30 mouse cellular contexts compared by ENCODE assay signal in genomic region chr5:89581742-89582366, GRCm38 (mm10). TPM values are rescaled to one million over a fixed set of nuclear protein-coding genes. Genes with fewer than 3 reads are reported as not detected.
A peak's percentile ranks its signal among the peaks of the same experiment; 100 is the strongest.
DNase-seq lines count a peak whose midpoint lies in the region; ATAC-seq lines count a peak whose summit lies in the region.
"Had no signal": no experiment of that assay in that cellular context is flagged by ENCODE, and none has a peak within 500 bp of the region (broad histone marks: within the 10 kb centered on the region; RNA-seq: fewer than 3 reads in every experiment).

No protein-coding gene starts in this region.

- ATAC-seq in midbrain, embryonic 12.5 days (ENCODE audit: low FRiP score, low read depth) = peak; percentile 74
- ATAC-seq in midbrain, embryonic 11.5 days (ENCODE audit: low FRiP score) = no peak
- peak; percentile 87 for ATAC-seq in neural tube, embryonic 13.5 days (ENCODE audit: low read depth)
- ATAC-seq in megakaryocyte-erythroid progenitor cell, adult 5-6 weeks (replicated peaks; ENCODE audit: low FRiP score, low TSS enrichment, poor library complexity, severe bottlenecking) = no peak
- ATAC-seq: intestine, embryonic 16.5 days; liver, embryonic 12.5 days had no signal

- H3K4me1 ChIP-seq in midbrain, embryonic 12.5 days = no peaks in the 10 kb centered on the region
- no peaks in the 10 kb centered on the region for H3K4me1 ChIP-seq in midbrain, embryonic 11.5 days (ENCODE audit: control insufficient read depth, insufficient read depth, low read length)
- H3K4me1 ChIP-seq in neural tube, embryonic 13.5 days (replicated peaks) = peaks cover 9% of the 10 kb centered on the region; the same call in 1 of the 2 replicates
- H3K4me1 ChIP-seq: embryonic facial prominence, embryonic 12.5 days; forebrain, embryonic 13.5 days; limb, embryonic 13.5 days; liver, embryonic 12.5 days; stomach, embryonic 15.5 days had no signal

- H3K36me3 ChIP-seq in midbrain, embryonic 12.5 days = no peaks in the 10 kb centered on the region
- no peaks in the 10 kb centered on the region for H3K36me3 ChIP-seq in midbrain, embryonic 11.5 days (ENCODE audit: control insufficient read depth, insufficient read depth, low read length)
- no peaks in the 10 kb centered on the region for H3K36me3 ChIP-seq in neural tube, embryonic 13.5 days
- H3K36me3 ChIP-seq: embryonic facial prominence, embryonic 12.5 days; hindbrain, embryonic 15.5 days; limb, embryonic 13.5 days; liver, embryonic 12.5 days; stomach, embryonic 15.5 days had no signal

- no peak overlapping the region for H3K4me3 ChIP-seq in midbrain, embryonic 12.5 days
- H3K4me3 ChIP-seq in midbrain, embryonic 11.5 days (ENCODE audit: low read depth, low read length) = no peak overlapping the region
- no peak overlapping the region for H3K4me3 ChIP-seq in neural tube, embryonic 13.5 days
- H3K4me3 ChIP-seq: embryonic facial prominence, embryonic 12.5 days; erythroblast, embryonic 14.5 days; forebrain, embryonic 13.5 days; hindbrain, embryonic 15.5 days; limb, embryonic 13.5 days; liver, embryonic 12.5 days; stomach, embryonic 15.5 days had no signal

- no peaks in the 10 kb centered on the region for H3K27me3 ChIP-seq in midbrain, embryonic 12.5 days
- H3K27me3 ChIP-seq in midbrain, embryonic 11.5 days (ENCODE audit: control insufficient read depth, insufficient read depth, low read length) = no peaks in the 10 kb centered on the region
- H3K27me3 ChIP-seq in neural tube, embryonic 13.5 days = no peaks in the 10 kb centered on the region
- H3K27me3 ChIP-seq: embryonic facial prominence, embryonic 12.5 days; forebrain, embryonic 13.5 days; hindbrain, embryonic 15.5 days; limb, embryonic 13.5 days; liver, embryonic 12.5 days; stomach, embryonic 15.5 days had no signal

- H3K27ac ChIP-seq in midbrain, embryonic 12.5 days (replicated peaks) = no peak overlapping the region
- H3K27ac ChIP-seq in midbrain, embryonic 11.5 days (ENCODE audit: low read depth, low read length) = no peak overlapping the region
- H3K27ac ChIP-seq in neural tube, embryonic 13.5 days (replicated peaks) = peak overlapping the region; percentile 0; the same call in 1 of the 2 replicates
- H3K27ac ChIP-seq: embryonic facial prominence, embryonic 12.5 days; forebrain, embryonic 13.5 days; hindbrain, embryonic 15.5 days; limb, embryonic 13.5 days; liver, embryonic 12.5 days; stomach, embryonic 15.5 days had no signal

- H3K4me2 ChIP-seq in midbrain, embryonic 12.5 days (replicated peaks) = no peak overlapping the region
- H3K4me2 ChIP-seq in midbrain, embryonic 11.5 days = no peak overlapping the region
- H3K4me2 ChIP-seq in neural tube, embryonic 13.5 days = no peak overlapping the region
- H3K4me2 ChIP-seq: embryonic facial prominence, embryonic 12.5 days; forebrain, embryonic 13.5 days; heart, embryonic 11.5 days; hindbrain, embryonic 15.5 days; limb, embryonic 13.5 days; liver, embryonic 12.5 days; stomach, embryonic 15.5 days had no signal

- 82% methylated on average over 5 of the region's 5 CpGs for WGBS in midbrain, embryonic 12.5 days
- 85% methylated on average over 5 of the region's 5 CpGs for WGBS in midbrain, embryonic 11.5 days
- WGBS in neural tube, embryonic 13.5 days = 58% methylated on average over 5 of the region's 5 CpGs

- DNase-seq in midbrain, embryonic 11.5 days (ENCODE audit: low spot score, missing footprints) = no peak
- DNase-seq in fat pad, adult 2 months (ENCODE audit: extremely low read depth, low read depth, low spot score) = peak; percentile 58
- DNase-seq in mesoderm, embryonic 11.5 days (ENCODE audit: low read depth, low spot score) = peak; percentile 24
- no peak for DNase-seq in T-cell, adult 2 months (ENCODE audit: low spot score)
- no peak for DNase-seq in frontal cortex, postnatal 25 days (ENCODE audit: low spot score in 2 of 2)
- DNase-seq: adrenal gland, postnatal 36 days; cerebellum, adult 11-12 months; kidney, postnatal 36 days; lung, adult 18-20 months; lung, postnatal 10 days; thymus, postnatal 36 days had no signal

- H3K9ac ChIP-seq in midbrain, embryonic 12.5 days (replicated peaks) = no peak overlapping the region
- no peak overlapping the region for H3K9ac ChIP-seq in midbrain, embryonic 11.5 days (ENCODE audit: low read length)
- no peak overlapping the region for H3K9ac ChIP-seq in neural tube, embryonic 13.5 days
- H3K9ac ChIP-seq: embryonic facial prominence, embryonic 12.5 days; forebrain, embryonic 13.5 days; hindbrain, embryonic 15.5 days; limb, embryonic 13.5 days; liver, embryonic 12.5 days; stomach, embryonic 15.5 days had no signal

- H3K9me3 ChIP-seq in midbrain, embryonic 12.5 days = no peaks in the 10 kb centered on the region
- H3K9me3 ChIP-seq in midbrain, embryonic 11.5 days (ENCODE audit: control insufficient read depth, low read length) = no peaks in the 10 kb centered on the region
- no peaks in the 10 kb centered on the region for H3K9me3 ChIP-seq in neural tube, embryonic 13.5 days
- H3K9me3 ChIP-seq: embryonic facial prominence, embryonic 12.5 days; forebrain, embryonic 13.5 days; hindbrain, embryonic 15.5 days; limb, embryonic 13.5 days; liver, embryonic 12.5 days; stomach, embryonic 15.5 days had no signal

RNA-seq across cellular contexts. Expression of gene Npffr2, which starts 54.6 kb away (rescaled TPM):
- polyA plus RNA-seq in midbrain, embryonic 12.5 days (2016; fragmentation: Nextera tagmentation; extraction: Ambion mirVana) = 0.14 TPM in 1 of 2 replicates, not detected in the other
- 0.25 TPM in 1 of 2 replicates, not detected in the other for polyA plus RNA-seq in midbrain, embryonic 11.5 days (2014; fragmentation: Nextera tagmentation; extraction: Ambion mirVana)
- polyA plus RNA-seq in neural tube, embryonic 13.5 days (2015; fragmentation: Nextera tagmentation; extraction: Ambion mirVana) = 0.18 and 0.35 TPM in 2 replicates
- total RNA-seq in megakaryocyte-erythroid progenitor cell, adult 5-6 weeks (2014; fragmentation: Nextera tagmentation) = not detected in 2 replicates
- total RNA-seq in megakaryocyte-erythroid progenitor cell, adult 5-6 weeks (2017) = not detected in 2 replicates
- total RNA-seq: adrenal gland, adult 18-20 months; adrenal gland, postnatal 36 days; ES-E14; gastrocnemius, adult 8-10 months; granulocyte monocyte progenitor cell, adult 5-6 weeks had no signal
- polyA plus RNA-seq: cortical plate, adult 2 months; erythroblast, embryonic 14.5 days; forebrain, embryonic 13.5 days; heart, embryonic 11.5 days; heart, postnatal 0 days; hindbrain, embryonic 15.5 days; intestine, embryonic 16.5 days; kidney, embryonic 14.5 days; liver, embryonic 12.5 days; stomach, embryonic 15.5 days had no signal

Comparison
In these comparisons a context has a peak if more than half of its experiments do, and no peak if none do; other contexts are left out.
1. ATAC-seq: peak in midbrain, embryonic 12.5 days (single experiment) and neural tube, embryonic 13.5 days (single experiment); none in midbrain, embryonic 11.5 days (single experiment) and megakaryocyte-erythroid progenitor cell, adult 5-6 weeks (single experiment).
2. DNase-seq: peak in fat pad, adult 2 months (single experiment) and mesoderm, embryonic 11.5 days (single experiment); none in midbrain, embryonic 11.5 days (single experiment), T-cell, adult 2 months (single experiment) and frontal cortex, postnatal 25 days (0 of 2).